Mouse (Mus musculus): ENCODE results near the gene Arpc2. TPM values are rescaled to one million over a fixed set of nuclear protein-coding genes. Genes with fewer than 3 reads are reported as not detected.

Gene Arpc2
- polyA plus RNA-seq, 1 experiment from 2014 or later, result 238 TPM

GRCm38 (mm10) chr1:74298157-74298750, 62.4 kb downstream of the Arpc2 start:
- Histone ChIP-seq H3K4me1 (ENCODE audit: insufficient read depth) (peaks cover 59% of the 10 kb centered on the region), H3K27me3 (ENCODE audit: insufficient read depth, low read length) (no peaks in the 10 kb centered on the region), H3K9me3 (ENCODE audit: low read length) (no peaks in the 10 kb centered on the region), H3K4me3 (ENCODE audit: low read depth, low read length) (no peak overlapping the region), H3K4me2 (ENCODE audit: low read depth, low read length) (no peak overlapping the region), H3K27ac (ENCODE audit: low read depth) (no peak overlapping the region), H3K36me3 (replicated peaks; ENCODE audit: insufficient read depth, low read length) (peaks cover 9% of the 10 kb centered on the region), H3K9ac (replicated peaks) (no peak overlapping the region)
- no peak for ATAC-seq
- no peak for DNase-seq
- WGBS (ENCODE audit: insufficient replicate concordance), result 86% methylated on average over 5 of the region's 5 CpGs
- no peak for TF ChIP-seq EP300 (IDR thresholded peaks at IDR 0.05; ENCODE audit: low read depth)
- TF ChIP-seq CTCF (IDR thresholded peaks at IDR 0.05; ENCODE audit: low read depth), result no peak

- H3K27ac ChIP-seq (ENCODE audit: low read depth), result no peak overlapping the region
- H3K36me3 ChIP-seq (replicated peaks; ENCODE audit: insufficient read depth, low read length), result peaks cover 8% of the 10 kb centered on the region
- H3K9me3 ChIP-seq (ENCODE audit: low read length), result no peaks in the 10 kb centered on the region
- H3K4me1 ChIP-seq (ENCODE audit: insufficient read depth), result peaks cover 62% of the 10 kb centered on the region
- DNase-seq (no peak), ATAC-seq (no peak)
- TF ChIP-seq EP300 (IDR thresholded peaks at IDR 0.05; ENCODE audit: low read depth) (no peak), CTCF (IDR thresholded peaks at IDR 0.05; ENCODE audit: low read depth) (no peak)
- no peak overlapping the region for H3K4me2 ChIP-seq (ENCODE audit: low read depth, low read length)
- H3K9ac ChIP-seq (replicated peaks), result no peak overlapping the region
- no peaks in the 10 kb centered on the region for H3K27me3 ChIP-seq (ENCODE audit: insufficient read depth, low read length)
- WGBS (ENCODE audit: insufficient replicate concordance), result 74% methylated on average over 5 of the region's 5 CpGs
- H3K4me3 ChIP-seq (ENCODE audit: low read depth, low read length), result no peak overlapping the region
Measured at GRCm38 (mm10) chr1:74298996-74299395, 63.1 kb downstream of the Arpc2 start.

GRCm38 (mm10) chr1:74300347-74301110, 64.6 kb downstream of the Arpc2 start:
- H3K4me2 ChIP-seq (ENCODE audit: low read depth, low read length), result no peak overlapping the region
- no peaks in the 10 kb centered on the region for H3K9me3 ChIP-seq (ENCODE audit: low read length)
- H3K4me3 ChIP-seq (ENCODE audit: low read depth, low read length), result no peak overlapping the region
- H3K36me3 ChIP-seq (replicated peaks; ENCODE audit: insufficient read depth, low read length), result 0 out of 2 replicates have a peak, but pooled peaks cover 4% of the 10 kb centered on the region
- 59% methylated on average over 6 of the region's 6 CpGs for WGBS (ENCODE audit: insufficient replicate concordance)
- peaks cover 53% of the 10 kb centered on the region for H3K4me1 ChIP-seq (ENCODE audit: insufficient read depth)
- TF ChIP-seq CTCF (IDR thresholded peaks at IDR 0.05; ENCODE audit: low read depth) (no peak), EP300 (IDR thresholded peaks at IDR 0.05; ENCODE audit: low read depth) (no peak)
- no peak overlapping the region for H3K9ac ChIP-seq (replicated peaks)
- ATAC-seq, result no peak
- no peak overlapping the region for H3K27ac ChIP-seq (ENCODE audit: low read depth)
- no peaks in the 10 kb centered on the region for H3K27me3 ChIP-seq (ENCODE audit: insufficient read depth, low read length)
- DNase-seq, result no peak

- Histone ChIP-seq H3K4me3 (ENCODE audit: low read depth, low read length) (no peak overlapping the region), H3K27me3 (ENCODE audit: insufficient read depth, low read length) (no peaks in the 10 kb centered on the region), H3K4me1 (ENCODE audit: insufficient read depth) (peaks cover 42% of the 10 kb centered on the region), H3K9me3 (ENCODE audit: low read length) (no peaks in the 10 kb centered on the region), H3K4me2 (ENCODE audit: low read depth, low read length) (no peak overlapping the region), H3K9ac (replicated peaks) (no peak overlapping the region), H3K27ac (ENCODE audit: low read depth) (no peak overlapping the region), H3K36me3 (replicated peaks; ENCODE audit: insufficient read depth, low read length) (no peaks in the 10 kb centered on the region)
- DNase-seq (no peak), ATAC-seq (no peak)
- WGBS (ENCODE audit: insufficient replicate concordance), result 91% methylated on average over 7 of the region's 7 CpGs
- no peak for TF ChIP-seq EP300 (IDR thresholded peaks at IDR 0.05; ENCODE audit: low read depth)
- TF ChIP-seq CTCF (IDR thresholded peaks at IDR 0.05; ENCODE audit: low read depth), result no peak
Measured at GRCm38 (mm10) chr1:74302229-74302628, 66.3 kb downstream of the Arpc2 start.

GRCm38 (mm10) chr1:74302835-74303234, 67.0 kb downstream of the Arpc2 start:
- Histone ChIP-seq H3K27me3 (ENCODE audit: insufficient read depth, low read length) (no peaks in the 10 kb centered on the region), H3K4me3 (ENCODE audit: low read depth, low read length) (no peak overlapping the region), H3K4me1 (ENCODE audit: insufficient read depth) (peaks cover 42% of the 10 kb centered on the region), H3K4me2 (ENCODE audit: low read depth, low read length) (peak overlapping the region; percentile 82), H3K27ac (ENCODE audit: low read depth) (no peak overlapping the region), H3K9ac (replicated peaks) (peak overlapping the region; percentile 78; the same call in 1 of the 2 replicates), H3K36me3 (replicated peaks; ENCODE audit: insufficient read depth, low read length) (no peaks in the 10 kb centered on the region), H3K9me3 (ENCODE audit: low read length) (no peaks in the 10 kb centered on the region)
- no peak for ATAC-seq
- TF ChIP-seq CTCF (IDR thresholded peaks at IDR 0.05; ENCODE audit: low read depth) (no peak), EP300 (IDR thresholded peaks at IDR 0.05; ENCODE audit: low read depth) (no peak)
- WGBS (ENCODE audit: insufficient replicate concordance), result 68% methylated on average over 2 of the region's 2 CpGs
- no peak for DNase-seq

- ATAC-seq (peak; percentile 91), DNase-seq (peak; percentile 81)
- H3K27ac ChIP-seq (ENCODE audit: low read depth), result peak overlapping the region; percentile 85
- H3K4me1 ChIP-seq (ENCODE audit: insufficient read depth), result peaks cover 39% of the 10 kb centered on the region
- peak overlapping the region; percentile 70 for H3K4me3 ChIP-seq (ENCODE audit: low read depth, low read length)
- peak overlapping the region; percentile 82 for H3K4me2 ChIP-seq (ENCODE audit: low read depth, low read length)
- WGBS (ENCODE audit: insufficient replicate concordance), result under 1% methylated on average over 48 of the region's 56 CpGs
- no peaks in the 10 kb centered on the region for H3K36me3 ChIP-seq (replicated peaks; ENCODE audit: insufficient read depth, low read length)
- no peaks in the 10 kb centered on the region for H3K27me3 ChIP-seq (ENCODE audit: insufficient read depth, low read length)
- H3K9me3 ChIP-seq (ENCODE audit: low read length), result no peaks in the 10 kb centered on the region
- peak overlapping the region; percentile 78 for H3K9ac ChIP-seq (replicated peaks)
- TF ChIP-seq EP300 (IDR thresholded peaks at IDR 0.05; ENCODE audit: low read depth) (no peak), CTCF (IDR thresholded peaks at IDR 0.05; ENCODE audit: low read depth) (0 out of 2 replicates have a peak, but pooled peaks have one; percentile 19)
Measured at GRCm38 (mm10) chr1:74303509-74304338, 67.8 kb downstream of the Arpc2 start.

Data from liver, postnatal 0 days (tissue).